Mouse (Mus musculus) G1E (cell line): ENCODE results near the gene Hrh1. TPM values are rescaled to one million over a fixed set of nuclear protein-coding genes. Genes with fewer than 3 reads are reported as not detected.
"Not testable (repeated sequence)": the region's sequence is repeated elsewhere in the genome, so short reads cannot be mapped to it uniquely, and the experiment has no call there.

Experiments
- ATAC-seq: 2 replicates; pipeline ENCODE4 v1.8.0; 2016; ENCODE audit warnings: mild to moderate bottlenecking; ENCODE audit not compliant: insufficient number of reproducible peaks, poor library complexity, low FRiP score, severe bottlenecking; ENCODE audit errors: extremely low read depth
- DNase-seq: peaks from one replicate; pipeline ENCODE4 v3.0.0; 2012; ENCODE audit warnings: low spot score
- H3K27me3 ChIP-seq: 2 replicates; pipeline ENCODE4 v1.6.1; 2012; ENCODE audit warnings: mild to moderate bottlenecking, low read length, inconsistent platforms; ENCODE audit not compliant: insufficient read depth
- H3K36me3 ChIP-seq: replicated peaks from 2 replicates; pipeline ENCODE3; 2012; ENCODE audit warnings: mild to moderate bottlenecking, inconsistent platforms
- H3K4me1 ChIP-seq: 2 replicates; pipeline ENCODE4 v1.6.1; 2012; ENCODE audit warnings: low read depth, low read length, inconsistent platforms, mixed read lengths; ENCODE audit not compliant: insufficient read depth
- H3K4me3 ChIP-seq: 2 replicates; pipeline ENCODE4 v1.5.1; 2012; ENCODE audit warnings: low read depth, mild to moderate bottlenecking, inconsistent platforms, low read length, moderate library complexity, mixed read lengths
- H3K9me3 ChIP-seq: replicated peaks from 2 replicates; pipeline ENCODE4 v1.6.1; 2012; ENCODE audit warnings: inconsistent platforms
- CTCF ChIP-seq: IDR thresholded peaks from 2 replicates; pipeline ENCODE4 v1.5.1; 2012; ENCODE audit warnings: low read depth, low read length, inconsistent platforms, mixed read lengths
- GATA1 ChIP-seq: IDR thresholded peaks from 2 replicates; pipeline ENCODE4 v1.6.1; 2012; ENCODE audit warnings: borderline replicate concordance, low read length, inconsistent platforms, mixed read lengths
- GATA2 ChIP-seq: IDR thresholded peaks from 2 replicates; pipeline ENCODE4 v1.6.1; 2012; ENCODE audit warnings: low read depth, low read length, inconsistent platforms, borderline replicate concordance
- POLR2AphosphoS5 ChIP-seq: IDR thresholded peaks from 2 replicates; pipeline ENCODE4 v1.6.1; 2012; ENCODE audit warnings: low read depth, low read length, inconsistent platforms; ENCODE audit not compliant: insufficient replicate concordance
- TAL1 ChIP-seq: conservative IDR thresholded peaks from 2 replicates; pipeline ENCODE4 v1.6.1; 2012; ENCODE audit warnings: low read depth, low read length, inconsistent platforms, mixed read lengths
- polyA plus RNA-seq: library from polyadenylated mRNA; stranded (reverse); fragments of >175 nt; gene quantifications from 2 replicates; pipeline ENCODE4 v1.2.3, GENCODE M21; 2012
- total RNA-seq, 2 experiments: library from RNA; stranded (forward) in 1 of 2; stranded (reverse) in 1 of 2; fragments of 200-1000 nt in 1 of 2; fragments of >200 nt in 1 of 2; fragmentation: Nextera tagmentation in 1 of 2; gene quantifications; 2 replicates each; pipeline ENCODE4 v1.2.3; 2014 to 2017

Gene Hrh1
- total and polyA plus RNA-seq, 3 experiments: 0.11 TPM; not detected in 2

DNA sequence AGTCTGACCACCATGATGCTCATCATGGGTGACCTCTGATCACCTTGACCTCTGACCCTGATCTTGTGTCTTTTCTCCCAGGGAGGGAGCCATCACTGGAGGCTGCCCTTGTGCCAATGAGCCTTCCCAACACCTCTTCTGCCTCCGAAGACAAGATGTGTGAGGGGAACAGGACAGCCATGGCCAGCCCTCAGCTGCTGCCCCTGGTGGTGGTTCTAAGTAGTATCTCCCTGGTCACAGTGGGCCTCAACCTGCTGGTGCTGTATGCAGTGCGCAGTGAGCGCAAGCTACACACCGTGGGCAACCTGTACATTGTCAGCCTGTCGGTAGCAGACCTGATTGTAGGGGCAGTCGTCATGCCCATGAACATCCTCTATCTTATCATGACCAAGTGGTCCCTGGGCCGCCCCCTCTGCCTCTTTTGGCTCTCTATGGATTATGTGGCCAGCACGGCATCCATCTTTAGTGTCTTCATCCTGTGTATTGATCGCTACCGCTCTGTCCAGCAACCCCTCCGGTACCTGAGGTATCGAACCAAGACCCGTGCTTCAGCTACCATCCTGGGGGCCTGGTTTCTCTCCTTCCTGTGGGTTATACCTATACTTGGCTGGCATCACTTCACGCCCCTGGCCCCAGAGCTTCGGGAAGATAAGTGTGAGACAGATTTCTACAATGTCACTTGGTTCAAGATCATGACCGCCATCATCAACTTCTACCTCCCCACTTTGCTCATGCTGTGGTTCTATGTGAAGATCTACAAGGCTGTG is 82.1 kb downstream of the Hrh1 start:
- H3K27me3 ChIP-seq: no peaks in the 10 kb centered on the region
- no peak overlapping the region for H3K4me3 ChIP-seq
- TF ChIP-seq GATA2 (no peak), TAL1 (no peak), POLR2AphosphoS5 (no peak), CTCF (no peak), GATA1 (no peak)
- no peaks in the 10 kb centered on the region for H3K4me1 ChIP-seq
- DNase-seq (no peak), ATAC-seq (no peak)
- H3K36me3 ChIP-seq: no peaks in the 10 kb centered on the region
- H3K9me3 ChIP-seq: peaks cover 79% of the 10 kb centered on the region

DNA sequence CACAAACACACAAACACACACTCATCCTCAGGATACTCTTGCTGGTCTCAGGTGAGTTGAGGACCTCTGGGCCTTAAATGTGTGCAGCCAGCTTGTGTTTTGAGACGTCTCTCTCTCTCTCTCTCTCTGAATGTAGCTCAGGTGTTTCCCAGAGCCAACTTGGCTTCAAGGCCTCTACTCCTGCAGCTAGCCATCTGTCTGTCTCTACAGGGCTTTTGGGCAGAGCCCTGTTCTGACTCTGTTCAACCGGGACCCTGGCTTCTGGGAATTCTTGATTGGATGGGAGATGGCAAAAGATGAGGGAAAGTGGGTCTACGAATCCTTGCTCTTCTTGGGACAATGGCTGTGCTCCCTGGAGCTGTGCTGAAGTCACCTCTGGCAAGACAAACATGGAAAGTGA is 91.6 kb downstream of the Hrh1 start:
- no peaks in the 10 kb centered on the region for H3K4me1 ChIP-seq
- TF ChIP-seq CTCF (no peak), POLR2AphosphoS5 (no peak), TAL1 (no peak), GATA1 (no peak), GATA2 (no peak)
- ATAC-seq (no peak), DNase-seq (no peak)
- no peaks in the 10 kb centered on the region for H3K27me3 ChIP-seq
- H3K36me3 ChIP-seq: no peaks in the 10 kb centered on the region
- no peak overlapping the region for H3K4me3 ChIP-seq
- peaks cover 67% of the 10 kb centered on the region for H3K9me3 ChIP-seq

DNA sequence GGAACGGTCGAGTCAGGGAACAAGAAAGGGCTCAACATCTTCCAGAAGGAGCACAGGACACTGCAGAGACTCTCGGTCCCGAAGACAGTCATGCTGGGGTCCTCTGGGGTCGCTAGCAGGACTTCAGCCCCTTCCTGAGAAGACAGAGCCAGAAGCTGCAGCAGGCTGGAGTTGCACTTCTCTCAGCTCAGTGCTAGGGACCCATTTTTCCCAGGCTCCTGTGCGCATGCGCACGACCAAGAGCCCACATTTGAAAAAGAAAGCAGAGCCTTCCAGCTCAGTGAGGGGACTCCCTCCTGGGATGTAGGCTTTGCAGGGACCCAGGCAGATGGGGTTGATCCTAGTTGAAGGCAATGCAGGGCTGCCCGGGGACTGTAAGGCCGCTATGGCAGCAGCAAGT is 94.9 kb downstream of the Hrh1 start:
- not testable (repeated sequence) for DNase-seq, H3K27me3 ChIP-seq, H3K4me1 ChIP-seq, H3K4me3 ChIP-seq, H3K36me3 ChIP-seq, ATAC-seq
- peaks cover 55% of the 10 kb centered on the region for H3K9me3 ChIP-seq

DNA sequence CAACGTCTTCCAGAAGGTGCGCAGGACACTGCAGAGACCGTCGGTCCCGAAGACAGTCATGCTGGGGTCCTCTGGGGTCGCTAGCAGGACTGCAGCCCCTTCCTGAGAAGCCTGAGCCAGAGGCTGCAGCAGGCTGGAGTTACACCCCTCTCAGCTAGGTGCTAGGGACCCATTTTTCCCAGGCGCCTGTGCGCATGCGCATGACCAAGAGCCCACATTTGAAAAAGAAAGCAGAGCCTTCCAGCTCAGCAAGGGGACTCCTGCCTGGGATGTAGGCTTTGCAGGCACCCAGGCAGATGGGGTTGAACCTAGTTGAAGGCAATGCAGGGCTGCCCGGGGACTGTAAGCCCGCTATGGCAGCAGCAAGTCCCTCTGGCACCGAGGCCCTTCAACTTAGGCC is 97.3 kb downstream of the Hrh1 start:
- H3K27me3 ChIP-seq, ATAC-seq, H3K4me1 ChIP-seq, H3K4me3 ChIP-seq, DNase-seq, H3K36me3 ChIP-seq: not testable (repeated sequence)
- H3K9me3 ChIP-seq: peaks cover 35% of the 10 kb centered on the region

DNA sequence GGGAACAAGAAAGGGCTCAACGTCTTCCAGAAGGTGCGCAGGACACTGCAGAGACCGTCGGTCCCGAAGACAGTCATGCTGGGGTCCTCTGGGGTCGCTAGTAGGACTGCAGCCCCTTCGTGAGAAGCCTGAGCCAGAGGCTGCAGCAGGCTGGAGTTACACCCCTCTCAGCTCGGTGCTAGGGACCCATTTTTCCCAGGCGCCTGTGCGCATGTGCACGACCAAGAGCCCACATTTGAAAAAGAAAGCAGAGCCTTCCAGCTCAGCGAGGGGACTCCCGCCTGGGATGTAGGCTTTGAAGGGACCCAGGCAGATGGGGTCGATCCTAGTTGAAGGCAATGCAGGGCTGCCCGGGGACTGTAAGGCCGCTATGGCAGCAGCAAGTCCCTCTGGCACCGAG is 116.3 kb downstream of the Hrh1 start:
- H3K36me3 ChIP-seq, H3K4me3 ChIP-seq, H3K4me1 ChIP-seq, H3K27me3 ChIP-seq, DNase-seq, ATAC-seq, H3K9me3 ChIP-seq: not testable (repeated sequence)

DNA sequence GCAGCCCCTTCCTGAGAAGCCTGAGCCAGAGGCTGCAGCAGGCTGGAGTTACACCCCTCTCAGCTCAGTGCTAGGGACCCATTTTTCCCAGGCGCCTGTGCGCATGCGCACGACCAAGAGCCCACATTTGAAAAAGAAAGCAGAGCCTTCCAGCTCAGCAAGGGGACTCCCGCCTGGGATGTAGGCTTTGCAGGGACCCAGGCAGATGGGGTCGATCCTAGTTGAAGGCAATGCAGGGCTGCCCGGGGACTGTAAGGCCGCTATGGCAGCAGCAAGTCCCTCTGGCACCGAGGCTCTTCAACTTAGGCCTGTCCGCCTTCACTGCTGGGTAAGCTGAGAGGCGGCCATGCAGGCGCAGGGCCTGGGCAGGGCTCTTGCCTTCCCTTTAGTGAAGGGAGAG is 131.0 kb downstream of the Hrh1 start:
- DNase-seq, ATAC-seq, H3K4me1 ChIP-seq, H3K9me3 ChIP-seq, H3K36me3 ChIP-seq, H3K4me3 ChIP-seq, H3K27me3 ChIP-seq: not testable (repeated sequence)

Other genes starting within 250 kb of the Hrh1 start
- gene Slc6a1, start 115.3 kb upstream of the Hrh1 start, total RNA-seq (2014; fragmentation: Nextera tagmentation): not detected in 2 replicates
- gene Slc6a1, start 115.3 kb upstream of the Hrh1 start, total RNA-seq (2017): 0.17 and 0.27 TPM in 2 replicates
- gene Slc6a1, start 115.3 kb upstream of the Hrh1 start, polyA plus RNA-seq: not detected in 2 replicates
- gene Atg7, start 245.2 kb downstream of the Hrh1 start, total RNA-seq (2014; fragmentation: Nextera tagmentation): 19.4 and 31.0 TPM in 2 replicates
- gene Atg7, start 245.2 kb downstream of the Hrh1 start, total RNA-seq (2017): 28.9 and 37.9 TPM in 2 replicates
- 47.4 and 55.0 TPM in 2 replicates for gene Atg7, start 245.2 kb downstream of the Hrh1 start, polyA plus RNA-seq